Mouse (Mus musculus): ENCODE measurements around the gene Elmo3. TPM values are rescaled to one million over a fixed set of nuclear protein-coding genes. Genes with fewer than 3 reads are reported as not detected.

Elmo3 gene
- polyA plus RNA-seq, 1 experiment = 107 TPM

- TF ChIP-seq CTCF (IDR thresholded peaks at IDR 0.05; ENCODE audit: extremely low read depth, insufficient read length, insufficient replicate concordance, low read depth, low read length) (no peak), POLR2A (IDR thresholded peaks at IDR 0.05; ENCODE audit: low read depth, low read length) (no peak)
- peaks cover 9% of the 10 kb centered on the region for H3K4me1 ChIP-seq (ENCODE audit: control insufficient read depth, insufficient read depth, insufficient read length, low read length)
- H3K27me3 ChIP-seq (ENCODE audit: control insufficient read depth, insufficient read depth, low read length) = no peaks in the 10 kb centered on the region
- whole genome bisulfite sequencing = 97% methylated on average over 13 of the region's 13 CpGs
- H3K4me3 ChIP-seq (ENCODE audit: low read depth, low read length) = no peak overlapping the region
- H3K36me3 ChIP-seq (ENCODE audit: control insufficient read depth, insufficient read depth, low read length) = peaks cover 46% of the 10 kb centered on the region
- no peak overlapping the region for H3K27ac ChIP-seq (ENCODE audit: insufficient read depth, low read depth, low read length)
Measured at GRCm38 (mm10) chr8:105307670-105308069, 2.3 kb downstream of the Elmo3 start.

- 95% methylated on average over 10 of the region's 10 CpGs for WGBS
- Histone ChIP-seq H3K27ac (ENCODE audit: insufficient read depth, low read depth, low read length) (no peak overlapping the region), H3K27me3 (ENCODE audit: control insufficient read depth, insufficient read depth, low read length) (no peaks in the 10 kb centered on the region), H3K4me3 (ENCODE audit: low read depth, low read length) (no peak overlapping the region), H3K36me3 (ENCODE audit: control insufficient read depth, insufficient read depth, low read length) (peaks cover 40% of the 10 kb centered on the region), H3K4me1 (ENCODE audit: control insufficient read depth, insufficient read depth, insufficient read length, low read length) (peaks cover 9% of the 10 kb centered on the region)
- TF ChIP-seq CTCF (IDR thresholded peaks at IDR 0.05; ENCODE audit: extremely low read depth, insufficient read length, insufficient replicate concordance, low read depth, low read length) = no peak
- no peak for TF ChIP-seq POLR2A (IDR thresholded peaks at IDR 0.05; ENCODE audit: low read depth, low read length)
Measured at GRCm38 (mm10) chr8:105308428-105308827, 3.0 kb downstream of the Elmo3 start.

- H3K27me3 ChIP-seq (ENCODE audit: control insufficient read depth, insufficient read depth, low read length) = no peaks in the 10 kb centered on the region
- H3K27ac ChIP-seq (ENCODE audit: insufficient read depth, low read depth, low read length) = no peak overlapping the region
- H3K36me3 ChIP-seq (ENCODE audit: control insufficient read depth, insufficient read depth, low read length) = peaks cover 33% of the 10 kb centered on the region
- TF ChIP-seq POLR2A (IDR thresholded peaks at IDR 0.05; ENCODE audit: low read depth, low read length) = no peak
- TF ChIP-seq CTCF (IDR thresholded peaks at IDR 0.05; ENCODE audit: extremely low read depth, insufficient read length, insufficient replicate concordance, low read depth, low read length) = no peak
- H3K4me1 ChIP-seq (ENCODE audit: control insufficient read depth, insufficient read depth, insufficient read length, low read length) = peaks cover 9% of the 10 kb centered on the region
- H3K4me3 ChIP-seq (ENCODE audit: low read depth, low read length) = no peak overlapping the region
- WGBS = 89% methylated on average over 15 of the region's 15 CpGs
Measured at GRCm38 (mm10) chr8:105309142-105309847, 3.9 kb downstream of the Elmo3 start.

GRCm38 (mm10) chr8:105310118-105310517 lies 4.7 kb downstream of the Elmo3 start:
- H3K27ac ChIP-seq (ENCODE audit: insufficient read depth, low read depth, low read length) = no peak overlapping the region
- no peak for TF ChIP-seq POLR2A (IDR thresholded peaks at IDR 0.05; ENCODE audit: low read depth, low read length)
- no peak for TF ChIP-seq CTCF (IDR thresholded peaks at IDR 0.05; ENCODE audit: extremely low read depth, insufficient read length, insufficient replicate concordance, low read depth, low read length)
- H3K4me1 ChIP-seq (ENCODE audit: control insufficient read depth, insufficient read depth, insufficient read length, low read length) = peaks cover 4% of the 10 kb centered on the region
- no peak overlapping the region for H3K4me3 ChIP-seq (ENCODE audit: low read depth, low read length)
- no peaks in the 10 kb centered on the region for H3K27me3 ChIP-seq (ENCODE audit: control insufficient read depth, insufficient read depth, low read length)
- peaks cover 28% of the 10 kb centered on the region for H3K36me3 ChIP-seq (ENCODE audit: control insufficient read depth, insufficient read depth, low read length)
- 88% methylated on average over 8 of the region's 8 CpGs for WGBS

- Histone ChIP-seq H3K4me1 (ENCODE audit: control insufficient read depth, insufficient read depth, insufficient read length, low read length) (no peaks in the 10 kb centered on the region), H3K4me3 (ENCODE audit: low read depth, low read length) (no peak overlapping the region), H3K27ac (ENCODE audit: insufficient read depth, low read depth, low read length) (no peak overlapping the region), H3K27me3 (ENCODE audit: control insufficient read depth, insufficient read depth, low read length) (no peaks in the 10 kb centered on the region), H3K36me3 (ENCODE audit: control insufficient read depth, insufficient read depth, low read length) (peaks cover 30% of the 10 kb centered on the region)
- TF ChIP-seq CTCF (IDR thresholded peaks at IDR 0.05; ENCODE audit: extremely low read depth, insufficient read length, insufficient replicate concordance, low read depth, low read length) = no peak
- WGBS = 87% methylated on average over 1 of the region's 1 CpGs
Measured at GRCm38 (mm10) chr8:105311718-105312117, 6.3 kb downstream of the Elmo3 start.

GRCm38 (mm10) chr8:105312891-105313481 lies 7.6 kb downstream of the Elmo3 start:
- H3K4me1 ChIP-seq (ENCODE audit: control insufficient read depth, insufficient read depth, insufficient read length, low read length) = no peaks in the 10 kb centered on the region
- WGBS = 84% methylated on average over 8 of the region's 8 CpGs
- H3K27me3 ChIP-seq (ENCODE audit: control insufficient read depth, insufficient read depth, low read length) = no peaks in the 10 kb centered on the region
- H3K27ac ChIP-seq (ENCODE audit: insufficient read depth, low read depth, low read length) = no peak overlapping the region
- no peak overlapping the region for H3K4me3 ChIP-seq (ENCODE audit: low read depth, low read length)
- H3K36me3 ChIP-seq (ENCODE audit: control insufficient read depth, insufficient read depth, low read length) = peaks cover 22% of the 10 kb centered on the region
- no peak for TF ChIP-seq POLR2A (IDR thresholded peaks at IDR 0.05; ENCODE audit: low read depth, low read length)
- TF ChIP-seq CTCF (IDR thresholded peaks at IDR 0.05; ENCODE audit: extremely low read depth, insufficient read length, insufficient replicate concordance, low read depth, low read length) = no peak

- no peak overlapping the region for H3K4me3 ChIP-seq (ENCODE audit: low read depth, low read length)
- 86% methylated on average over 9 of the region's 9 CpGs for WGBS
- peaks cover 15% of the 10 kb centered on the region for H3K36me3 ChIP-seq (ENCODE audit: control insufficient read depth, insufficient read depth, low read length)
- no peaks in the 10 kb centered on the region for H3K27me3 ChIP-seq (ENCODE audit: control insufficient read depth, insufficient read depth, low read length)
- no peak for TF ChIP-seq CTCF (IDR thresholded peaks at IDR 0.05; ENCODE audit: extremely low read depth, insufficient read length, insufficient replicate concordance, low read depth, low read length)
- no peak for TF ChIP-seq POLR2A (IDR thresholded peaks at IDR 0.05; ENCODE audit: low read depth, low read length)
- H3K27ac ChIP-seq (ENCODE audit: insufficient read depth, low read depth, low read length) = no peak overlapping the region
- no peaks in the 10 kb centered on the region for H3K4me1 ChIP-seq (ENCODE audit: control insufficient read depth, insufficient read depth, insufficient read length, low read length)
Measured at GRCm38 (mm10) chr8:105313622-105314402, 8.4 kb downstream of the Elmo3 start.

All from small intestine, adult 2 months (tissue).